Mouse (Mus musculus): ENCODE data around the gene Srd5a3.
"Not testable (repeated sequence)": the region's sequence is repeated elsewhere in the genome, so short reads cannot be mapped to it uniquely, and the experiment has no call there.

Srd5a3 gene

GRCm38 (mm10) chr5:76139808-76140729 lies at the start of gene Srd5a3:
Srd5a3 (plus strand) TSS chr5:76140271.
- DNase-seq (ENCODE audit: extremely low spot score, low spot score), result peak; percentile 96

DNA sequence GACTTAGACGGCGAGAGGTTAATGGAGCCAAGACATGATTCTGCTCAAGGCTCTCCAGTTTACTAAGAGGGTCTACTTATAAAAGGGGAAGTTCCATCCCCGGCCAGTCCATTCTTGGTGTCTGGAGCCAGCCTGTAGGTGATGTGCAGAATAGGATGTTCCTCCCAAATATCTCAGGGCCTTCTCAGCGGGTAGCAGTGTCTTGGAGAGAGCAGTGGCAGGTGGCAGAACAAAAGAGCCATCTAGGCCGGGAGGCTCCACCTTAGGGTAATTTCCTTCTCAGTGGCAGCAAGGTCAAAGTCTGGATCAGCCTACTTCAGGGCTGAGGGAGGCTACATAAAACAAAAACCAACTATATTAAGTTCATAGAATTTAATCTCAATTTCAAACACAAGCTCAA lies 36.3 kb upstream of the Srd5a3 start:
- DNase-seq (ENCODE audit: extremely low spot score, low spot score), result not testable (repeated sequence)

DNA sequence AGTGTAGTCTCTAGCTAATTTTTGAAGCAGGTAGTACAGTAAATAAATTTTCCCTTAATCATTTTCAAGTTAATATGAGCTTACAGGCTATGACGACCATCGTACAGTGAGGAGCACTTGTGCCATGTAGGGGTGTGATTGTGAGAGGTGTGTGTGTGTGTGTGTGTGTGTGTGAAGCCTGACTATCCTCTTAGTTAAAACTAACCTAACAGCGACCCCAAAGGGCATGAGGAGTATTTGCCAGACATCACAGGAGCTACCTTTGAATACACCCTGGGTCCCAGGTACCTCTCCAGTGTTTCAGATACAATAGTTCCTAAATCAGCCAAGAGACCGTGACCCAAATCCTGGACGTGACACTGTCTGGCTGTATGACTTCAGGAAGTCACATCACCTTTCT lies 32.8 kb upstream of the Srd5a3 start:
- DNase-seq (ENCODE audit: extremely low spot score, low spot score), result no peak

DNA sequence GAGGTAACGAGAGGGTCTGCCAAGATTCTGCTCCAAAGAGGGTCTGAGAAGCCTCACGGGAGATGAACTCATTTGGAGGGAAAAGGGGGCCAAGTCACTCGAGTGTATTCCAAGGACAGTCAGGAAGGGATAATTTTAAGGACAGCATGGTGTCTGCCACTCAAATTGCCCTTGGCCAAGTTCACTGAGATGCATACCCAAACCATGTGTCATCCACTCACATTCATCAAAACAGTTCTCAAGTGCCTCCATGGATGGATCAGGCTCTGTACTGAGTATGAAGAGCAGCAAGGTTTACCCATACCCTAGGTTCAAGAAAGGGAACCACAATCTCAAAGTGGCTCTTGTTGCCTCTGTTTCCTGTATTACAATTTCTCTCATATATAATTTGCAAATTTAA lies 31.6 kb upstream of the Srd5a3 start:
- DNase-seq (ENCODE audit: extremely low spot score, low spot score), result no peak

GRCm38 (mm10) chr5:76111173-76111572 lies 28.9 kb upstream of the Srd5a3 start:
- DNase-seq (ENCODE audit: extremely low spot score, low spot score), result no peak

- no peak for DNase-seq (ENCODE audit: extremely low spot score, low spot score)
Observed at GRCm38 (mm10) chr5:76112016-76112415, 28.1 kb upstream of the Srd5a3 start.

DNA sequence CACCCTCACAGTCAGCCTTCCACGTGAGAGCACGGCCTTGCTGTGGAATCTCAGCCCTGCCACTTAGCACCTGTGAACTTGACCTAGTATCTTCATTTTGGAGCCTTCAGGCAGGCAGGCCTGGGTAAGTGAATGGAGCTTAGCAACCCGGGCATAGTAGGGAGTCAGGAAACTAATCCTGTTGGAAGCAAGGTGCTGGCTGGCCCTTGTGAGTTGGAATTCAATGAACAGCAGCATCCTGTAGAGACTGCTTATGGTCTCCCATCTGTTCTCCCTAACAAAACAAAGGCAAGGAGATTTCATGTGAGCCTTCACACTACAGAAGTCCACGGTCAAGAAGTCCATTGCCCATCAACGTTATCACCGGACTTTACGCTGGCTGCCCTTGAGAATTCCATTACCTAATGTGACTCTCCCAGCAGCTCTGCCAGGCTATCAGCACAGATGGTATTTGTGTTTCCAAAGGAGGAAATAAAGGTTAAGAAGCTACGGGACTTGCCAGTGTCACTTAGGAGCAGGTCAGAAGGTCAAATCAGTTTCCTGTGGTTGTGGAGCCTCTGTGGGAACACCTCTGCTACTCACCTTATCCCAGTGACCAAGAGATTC lies 24.5 kb upstream of the Srd5a3 start:
- no peak for DNase-seq (ENCODE audit: extremely low spot score, low spot score)

GRCm38 (mm10) chr5:76118441-76118840 lies 21.6 kb upstream of the Srd5a3 start:
- peak; percentile 58 for DNase-seq (ENCODE audit: extremely low spot score, low spot score)

DNA sequence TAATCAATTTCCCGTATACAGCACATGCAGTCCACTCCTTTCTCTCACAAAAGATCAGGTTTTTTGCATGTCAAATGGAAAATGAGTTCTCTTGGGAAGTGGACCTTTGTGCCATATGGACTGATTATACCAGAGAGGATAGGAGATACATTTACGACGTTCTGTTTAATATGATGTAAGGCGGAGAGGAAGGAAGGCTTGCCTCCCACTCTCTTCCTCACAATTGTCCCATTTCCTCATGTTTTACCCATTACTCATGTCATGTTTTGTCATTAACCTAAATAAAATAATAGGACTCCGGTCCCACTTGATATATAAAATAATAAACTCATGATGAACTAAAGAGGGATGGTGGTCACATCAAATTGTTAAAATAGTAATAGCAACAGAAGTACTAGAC lies 19.4 kb upstream of the Srd5a3 start:
- no peak for DNase-seq (ENCODE audit: extremely low spot score, low spot score)

GRCm38 (mm10) chr5:76127584-76128316 lies 12.3 kb upstream of the Srd5a3 start:
- DNase-seq (ENCODE audit: extremely low spot score, low spot score), result no peak

DNA sequence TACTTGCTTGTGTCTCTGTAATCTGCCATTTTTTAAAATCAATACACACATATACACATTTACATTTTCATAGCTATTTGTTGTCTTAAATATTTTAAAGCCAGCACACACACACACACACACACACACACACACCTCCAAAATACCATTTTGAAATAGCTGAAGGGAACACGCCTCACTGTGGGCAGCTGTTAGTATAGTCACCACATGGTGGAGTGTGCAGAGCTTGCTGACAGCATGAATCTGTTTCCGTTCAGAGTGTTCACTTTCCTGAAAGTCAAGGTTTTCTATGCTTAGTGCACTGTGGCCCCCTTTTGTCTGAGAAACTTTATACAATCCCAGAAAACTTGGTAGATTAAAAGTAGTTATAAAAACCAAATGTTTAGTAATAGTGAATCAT lies 9.8 kb upstream of the Srd5a3 start:
- DNase-seq (ENCODE audit: extremely low spot score, low spot score), result no peak

DNA sequence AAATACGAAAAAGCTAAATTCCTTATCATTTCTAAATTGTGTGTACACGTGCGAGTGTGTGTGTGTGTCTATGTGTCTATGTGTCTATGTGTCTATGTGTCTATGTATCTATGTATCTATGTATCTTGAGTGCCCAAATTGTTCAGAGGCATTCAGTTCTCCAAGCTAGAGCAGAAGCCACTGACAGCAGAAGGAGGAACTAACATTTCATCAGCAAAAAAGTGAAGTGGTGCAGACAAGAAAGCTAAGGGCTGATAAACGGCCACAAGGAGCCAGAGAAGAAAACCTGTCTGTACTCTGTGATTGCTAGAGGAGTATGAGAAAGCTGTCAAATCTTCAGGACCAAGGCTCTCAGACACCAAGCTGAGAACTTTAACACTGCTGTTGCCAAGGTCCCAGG lies 8.1 kb upstream of the Srd5a3 start:
- DNase-seq (ENCODE audit: extremely low spot score, low spot score), result no peak

- DNase-seq (ENCODE audit: extremely low spot score, low spot score), result no peak
Observed at GRCm38 (mm10) chr5:76135644-76136043, 4.4 kb upstream of the Srd5a3 start.

GRCm38 (mm10) chr5:76136271-76136670 lies 3.8 kb upstream of the Srd5a3 start:
- no peak for DNase-seq (ENCODE audit: extremely low spot score, low spot score)

GRCm38 (mm10) chr5:76137586-76137985 lies 2.5 kb upstream of the Srd5a3 start:
- no peak for DNase-seq (ENCODE audit: extremely low spot score, low spot score)

DNA sequence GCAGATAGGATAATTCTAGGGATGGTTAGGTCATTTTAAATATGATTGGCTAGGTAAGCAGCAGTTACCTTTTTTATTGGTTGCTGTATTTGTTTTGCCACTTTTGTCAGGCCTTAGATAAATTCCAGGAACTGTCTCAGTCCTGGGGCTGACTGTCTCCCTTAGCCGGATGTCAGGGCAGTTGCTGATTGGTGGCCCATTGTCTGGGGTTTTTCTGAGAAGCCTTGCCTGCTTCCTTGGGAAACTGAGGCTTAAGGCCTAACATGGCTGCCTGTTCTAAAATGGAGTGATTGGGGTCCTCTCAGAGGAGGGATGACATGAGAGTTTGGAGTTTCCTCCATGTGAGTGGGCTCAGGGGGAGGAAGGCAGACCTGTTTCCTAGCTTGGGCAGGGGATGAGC lies 2.0 kb upstream of the Srd5a3 start:
- DNase-seq (ENCODE audit: extremely low spot score, low spot score), result no peak

GRCm38 (mm10) chr5:76138512-76138911 lies 1.6 kb upstream of the Srd5a3 start:
- DNase-seq (ENCODE audit: extremely low spot score, low spot score), result no peak

DNA sequence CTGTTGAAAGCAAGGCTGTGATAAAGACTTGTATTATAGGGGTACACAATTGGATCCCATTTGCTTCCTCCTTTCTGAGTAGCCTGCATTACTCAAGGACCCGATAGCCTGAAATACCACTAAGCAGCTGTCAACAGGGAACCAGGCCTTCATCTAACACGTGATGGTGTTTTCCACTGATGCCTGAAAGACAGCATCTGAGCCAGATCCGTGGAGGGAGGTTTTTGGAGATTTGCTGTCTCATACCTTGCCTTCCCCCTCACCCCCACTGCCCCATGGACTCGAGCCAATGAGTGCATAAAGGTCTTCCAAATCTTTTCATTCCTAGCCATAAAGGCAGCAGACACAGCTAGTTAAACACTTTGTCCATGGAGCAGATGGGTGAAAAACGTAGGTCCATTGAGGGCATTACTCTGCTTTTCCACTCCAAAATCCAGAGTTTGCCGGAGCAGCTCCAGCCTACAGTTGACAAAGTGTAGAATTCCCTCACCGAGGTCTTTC lies 850 bp upstream of the Srd5a3 start:
- no peak for DNase-seq (ENCODE audit: extremely low spot score, low spot score)

GRCm38 (mm10) chr5:76140730-76141066 lies 627 bp downstream of the Srd5a3 start:
- no peak for DNase-seq (ENCODE audit: extremely low spot score, low spot score)

GRCm38 (mm10) chr5:76143356-76143755 lies 3.3 kb downstream of the Srd5a3 start:
- DNase-seq (ENCODE audit: extremely low spot score, low spot score), result no peak

GRCm38 (mm10) chr5:76146401-76146800 lies 6.3 kb downstream of the Srd5a3 start:
- DNase-seq (ENCODE audit: extremely low spot score, low spot score), result no peak

- no peak for DNase-seq (ENCODE audit: extremely low spot score, low spot score)
Observed at GRCm38 (mm10) chr5:76149436-76149835, 9.4 kb downstream of the Srd5a3 start.
